Mouse (Mus musculus) intestine, embryonic 15.5 days (tissue): Measurements from ENCODE around the gene Rab32. TPM values are rescaled to one million over a fixed set of nuclear protein-coding genes. Genes with fewer than 3 reads are reported as not detected.

Source experiments
- polyA plus RNA-seq: library from polyadenylated mRNA; unstranded; fragments of >200 nt; fragmentation: Nextera tagmentation; extraction: Ambion mirVana; gene quantifications from 2 replicates; pipeline ENCODE4 v1.2.1, GENCODE M21; 2015

The Rab32 gene
- polyA plus RNA-seq, 1 experiment from 2014 or later = 21.4 TPM

Other genes with a start within 250 kb of the Rab32 start
- 0.13 and 0.31 TPM in 2 replicates for gene Adgb, start 85.9 kb downstream of the Rab32 start, polyA plus RNA-seq
- gene Gm10944, start 123.1 kb upstream of the Rab32 start, polyA plus RNA-seq = not detected in 2 replicates